Mouse (Mus musculus): ENCODE measurements around the gene Pla2g4a. TPM values are rescaled to one million over a fixed set of nuclear protein-coding genes. Genes with fewer than 3 reads are reported as not detected.

The Pla2g4a gene
- polyA plus RNA-seq, 1 experiment from 2014 or later, result 3.1 TPM

DNA sequence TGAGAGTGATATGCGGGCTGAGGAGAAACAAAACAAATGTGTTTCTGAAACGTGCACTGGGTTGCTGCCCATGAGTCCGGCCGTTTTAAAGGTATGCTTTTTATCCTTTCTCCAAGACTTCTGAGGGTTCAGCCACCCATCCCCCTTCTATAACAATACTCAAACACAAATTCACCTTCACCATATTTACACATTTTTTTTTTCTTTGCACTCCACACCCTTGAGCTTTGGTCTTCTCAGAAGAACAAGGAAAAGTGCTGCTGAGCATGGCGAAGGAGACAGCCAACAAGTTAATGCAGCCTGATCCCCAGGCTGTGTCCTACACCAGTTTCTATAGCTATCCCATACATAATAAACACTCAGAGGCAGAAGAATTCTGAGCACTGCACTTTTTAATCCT is 39.8 kb downstream of the Pla2g4a start:
- H3K4me2 ChIP-seq (replicated peaks), result no peak overlapping the region
- no peak overlapping the region for H3K4me3 ChIP-seq
- WGBS, result 90% methylated on average over 5 of the region's 5 CpGs
- H3K4me1 ChIP-seq, result no peaks in the 10 kb centered on the region
- H3K27me3 ChIP-seq (replicated peaks), result no peaks in the 10 kb centered on the region
- no peaks in the 10 kb centered on the region for H3K9me3 ChIP-seq
- no peak for ATAC-seq (ENCODE audit: low FRiP score, low read depth)
- no peak overlapping the region for H3K9ac ChIP-seq
- no peaks in the 10 kb centered on the region for H3K36me3 ChIP-seq
- H3K27ac ChIP-seq, result no peak overlapping the region

DNA sequence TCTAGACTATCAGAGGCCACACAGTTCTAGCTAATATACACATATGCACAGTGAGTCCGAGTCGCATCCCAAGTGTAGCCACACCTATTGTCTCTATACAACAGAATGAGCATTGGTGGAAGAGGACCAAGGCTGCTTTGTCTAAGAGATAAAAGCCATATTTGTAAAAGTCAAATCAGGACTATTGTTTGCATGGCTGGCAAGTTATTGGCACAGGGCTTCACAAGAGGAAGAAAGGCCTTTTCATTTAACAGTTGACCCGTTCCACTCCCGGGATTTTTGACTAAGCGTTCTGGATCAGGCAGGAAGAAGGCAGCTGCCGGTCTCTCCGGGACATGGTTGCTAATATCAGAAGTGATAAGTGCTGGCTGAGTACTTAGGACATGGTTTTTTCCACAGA is 41.8 kb downstream of the Pla2g4a start:
- no peak overlapping the region for H3K9ac ChIP-seq
- ATAC-seq (ENCODE audit: low FRiP score, low read depth), result no peak
- no peak overlapping the region for H3K4me2 ChIP-seq (replicated peaks)
- 81% methylated on average over 7 of the region's 7 CpGs for WGBS
- H3K4me1 ChIP-seq, result no peaks in the 10 kb centered on the region
- H3K36me3 ChIP-seq, result no peaks in the 10 kb centered on the region
- no peaks in the 10 kb centered on the region for H3K9me3 ChIP-seq
- no peaks in the 10 kb centered on the region for H3K27me3 ChIP-seq (replicated peaks)
- H3K27ac ChIP-seq, result no peak overlapping the region
- no peak overlapping the region for H3K4me3 ChIP-seq

DNA sequence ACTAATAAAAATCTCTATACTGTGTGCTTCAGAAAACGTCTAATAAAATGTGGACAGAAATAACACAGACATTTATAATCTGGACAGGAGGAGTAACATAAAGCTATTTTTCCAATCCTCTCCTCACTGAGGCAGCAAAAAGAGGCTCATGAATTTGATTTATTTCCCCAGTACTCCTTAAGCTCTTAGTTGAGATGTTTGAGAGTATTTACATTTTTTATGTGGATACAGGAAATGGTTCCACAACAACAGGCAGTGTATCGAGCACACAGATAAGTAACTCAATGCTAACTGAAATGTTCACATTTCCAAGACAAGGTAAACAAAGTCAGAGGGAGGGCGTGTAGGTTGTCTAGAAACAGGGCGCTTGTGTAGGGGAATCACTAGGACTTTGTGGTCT is 48.1 kb downstream of the Pla2g4a start:
- H3K4me3 ChIP-seq, result no peak overlapping the region
- no peak overlapping the region for H3K4me2 ChIP-seq (replicated peaks)
- H3K9ac ChIP-seq, result no peak overlapping the region
- no peaks in the 10 kb centered on the region for H3K4me1 ChIP-seq
- H3K27ac ChIP-seq, result no peak overlapping the region
- H3K27me3 ChIP-seq (replicated peaks), result no peaks in the 10 kb centered on the region
- WGBS, result 79% methylated on average over 4 of the region's 4 CpGs
- H3K36me3 ChIP-seq, result no peaks in the 10 kb centered on the region
- no peak for ATAC-seq (ENCODE audit: low FRiP score, low read depth)
- H3K9me3 ChIP-seq, result no peaks in the 10 kb centered on the region

DNA sequence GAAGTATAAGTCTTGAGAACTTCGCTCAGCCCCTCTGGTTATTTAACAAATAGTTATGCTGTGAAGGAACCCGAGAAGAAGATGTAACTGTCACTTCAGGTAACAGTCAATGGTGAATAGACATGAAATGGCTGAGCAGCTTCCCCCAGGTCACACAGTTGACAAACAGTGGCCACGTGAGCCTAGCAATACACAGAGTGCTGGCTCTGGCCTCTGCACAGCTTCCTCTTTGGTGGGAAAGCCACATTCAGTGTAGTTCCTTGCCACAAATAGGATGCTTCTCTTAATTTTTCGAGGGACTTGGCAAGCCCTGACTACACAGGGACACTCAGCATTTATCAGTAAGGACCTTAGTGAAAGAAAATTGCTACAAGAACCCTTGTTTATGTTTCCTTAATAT is 50.0 kb downstream of the Pla2g4a start:
- H3K27ac ChIP-seq, result no peak overlapping the region
- H3K4me1 ChIP-seq, result no peaks in the 10 kb centered on the region
- 84% methylated on average over 4 of the region's 4 CpGs for WGBS
- ATAC-seq (ENCODE audit: low FRiP score, low read depth), result no peak
- H3K9ac ChIP-seq, result no peak overlapping the region
- H3K36me3 ChIP-seq, result no peaks in the 10 kb centered on the region
- no peaks in the 10 kb centered on the region for H3K27me3 ChIP-seq (replicated peaks)
- no peak overlapping the region for H3K4me3 ChIP-seq
- H3K9me3 ChIP-seq, result no peaks in the 10 kb centered on the region
- no peak overlapping the region for H3K4me2 ChIP-seq (replicated peaks)

DNA sequence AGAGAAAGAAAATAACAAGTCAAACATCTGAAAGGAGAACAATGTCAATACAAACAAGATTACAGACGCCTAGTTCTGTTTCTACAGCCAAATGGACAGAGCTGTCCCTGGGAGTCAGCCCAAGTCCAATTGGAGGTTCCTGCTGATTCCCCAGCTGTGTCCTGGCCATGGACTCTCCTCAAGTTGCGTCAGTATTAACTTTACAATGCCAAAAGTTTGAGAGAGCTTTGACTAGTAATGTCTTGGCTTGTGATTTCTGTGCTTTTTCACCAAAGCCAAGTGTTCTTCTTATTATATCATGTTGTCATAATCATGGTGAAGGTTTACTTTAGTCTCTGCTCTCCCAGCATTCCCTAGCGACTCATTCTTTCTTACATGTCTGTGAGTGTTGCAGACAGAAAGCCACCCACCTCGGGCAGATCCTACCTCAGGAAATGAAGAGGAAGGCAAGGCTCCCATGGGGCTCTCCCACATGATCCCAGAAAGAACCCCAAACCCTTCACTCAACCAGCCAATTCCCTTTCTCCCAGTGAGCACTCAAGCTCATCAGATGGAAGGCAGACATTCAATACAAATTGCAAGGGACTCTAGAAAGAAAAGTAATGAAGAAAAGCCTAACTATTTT is 63.0 kb downstream of the Pla2g4a start:
- ATAC-seq (ENCODE audit: low FRiP score, low read depth), result no peak
- no peaks in the 10 kb centered on the region for H3K4me1 ChIP-seq
- no peak overlapping the region for H3K4me3 ChIP-seq
- no peaks in the 10 kb centered on the region for H3K27me3 ChIP-seq (replicated peaks)
- no peaks in the 10 kb centered on the region for H3K9me3 ChIP-seq
- H3K36me3 ChIP-seq, result no peaks in the 10 kb centered on the region
- H3K4me2 ChIP-seq (replicated peaks), result no peak overlapping the region
- no peak overlapping the region for H3K27ac ChIP-seq
- 73% methylated on average over 4 of the region's 4 CpGs for WGBS
- H3K9ac ChIP-seq, result no peak overlapping the region

DNA sequence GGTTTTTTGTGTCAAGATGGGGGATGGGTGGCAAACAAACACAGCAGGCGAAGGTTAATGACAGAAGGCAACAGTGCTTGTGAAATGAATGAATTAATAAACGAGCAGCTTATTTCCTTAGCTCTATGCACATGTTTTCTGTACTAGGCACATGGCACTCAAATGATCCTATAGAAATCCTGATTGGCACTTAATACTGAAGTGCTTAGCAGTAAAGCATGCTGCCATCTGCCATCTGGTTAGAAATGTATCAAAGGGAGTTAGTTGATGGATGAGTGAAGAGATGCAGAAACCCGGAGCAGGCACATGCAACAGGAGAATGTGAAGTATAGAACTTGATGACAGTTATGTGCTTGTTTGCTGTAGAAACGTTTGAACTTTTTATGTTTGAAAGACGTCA is 64.5 kb downstream of the Pla2g4a start:
- Histone ChIP-seq H3K9ac (no peak overlapping the region), H3K27me3 (replicated peaks) (no peaks in the 10 kb centered on the region), H3K27ac (no peak overlapping the region), H3K4me1 (no peaks in the 10 kb centered on the region), H3K4me3 (no peak overlapping the region), H3K4me2 (replicated peaks) (no peak overlapping the region), H3K36me3 (no peaks in the 10 kb centered on the region), H3K9me3 (no peaks in the 10 kb centered on the region)
- no peak for ATAC-seq (ENCODE audit: low FRiP score, low read depth)
- 63% methylated on average over 5 of the region's 5 CpGs for WGBS

DNA sequence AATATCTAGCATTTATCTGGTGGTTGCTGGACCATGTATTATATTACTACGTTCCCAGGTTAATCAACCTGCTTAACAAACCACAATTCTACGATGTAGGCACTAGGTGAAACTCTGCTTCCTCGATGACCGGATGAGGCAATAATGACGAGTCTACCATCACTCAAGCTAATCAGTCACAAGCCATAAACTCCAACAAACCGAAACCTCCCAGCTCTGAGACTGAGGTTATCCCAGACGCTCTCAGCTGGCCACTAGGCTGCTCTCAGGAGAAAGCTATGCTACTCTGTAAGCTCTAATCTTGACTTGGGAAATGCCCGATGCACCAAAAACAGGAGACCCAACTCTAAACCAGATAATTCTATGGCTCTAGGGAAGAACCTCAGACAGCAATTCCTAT is 66.2 kb downstream of the Pla2g4a start:
- no peak overlapping the region for H3K4me3 ChIP-seq
- 77% methylated on average over 8 of the region's 8 CpGs for WGBS

DNA sequence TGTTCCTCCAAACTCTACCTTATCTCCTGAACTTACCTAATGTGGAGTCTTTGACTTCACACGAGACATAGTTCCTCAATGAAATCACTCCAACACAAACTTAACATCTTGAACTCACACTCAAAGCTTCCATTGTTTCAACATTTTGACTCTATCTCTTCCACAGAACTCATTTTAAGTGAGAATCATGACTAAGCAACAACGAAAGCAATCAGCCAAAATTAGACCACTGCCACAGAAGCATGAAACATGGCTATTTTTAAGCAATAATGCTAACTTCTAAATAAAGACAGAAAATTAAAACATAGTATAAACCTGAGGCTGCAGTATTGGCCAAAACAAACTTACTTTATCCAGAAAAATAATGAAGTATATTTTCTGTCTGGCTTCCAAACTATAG is 67.2 kb downstream of the Pla2g4a start:
- Histone ChIP-seq H3K27ac (no peak overlapping the region), H3K4me1 (no peaks in the 10 kb centered on the region), H3K9ac (no peak overlapping the region), H3K9me3 (no peaks in the 10 kb centered on the region), H3K27me3 (replicated peaks) (no peaks in the 10 kb centered on the region), H3K4me3 (no peak overlapping the region), H3K4me2 (replicated peaks) (no peak overlapping the region), H3K36me3 (no peaks in the 10 kb centered on the region)
- no peak for ATAC-seq (ENCODE audit: low FRiP score, low read depth)
- 78% methylated on average over 2 of the region's 2 CpGs for WGBS

More for the DNA sequence above, 66.2 kb downstream of the Pla2g4a start:
- no peak for ATAC-seq (ENCODE audit: low FRiP score, low read depth)
- Histone ChIP-seq H3K27me3 (replicated peaks) (no peaks in the 10 kb centered on the region), H3K9me3 (no peaks in the 10 kb centered on the region), H3K4me1 (no peaks in the 10 kb centered on the region), H3K27ac (no peak overlapping the region), H3K4me2 (replicated peaks) (no peak overlapping the region), H3K36me3 (no peaks in the 10 kb centered on the region), H3K9ac (no peak overlapping the region)

DNA sequence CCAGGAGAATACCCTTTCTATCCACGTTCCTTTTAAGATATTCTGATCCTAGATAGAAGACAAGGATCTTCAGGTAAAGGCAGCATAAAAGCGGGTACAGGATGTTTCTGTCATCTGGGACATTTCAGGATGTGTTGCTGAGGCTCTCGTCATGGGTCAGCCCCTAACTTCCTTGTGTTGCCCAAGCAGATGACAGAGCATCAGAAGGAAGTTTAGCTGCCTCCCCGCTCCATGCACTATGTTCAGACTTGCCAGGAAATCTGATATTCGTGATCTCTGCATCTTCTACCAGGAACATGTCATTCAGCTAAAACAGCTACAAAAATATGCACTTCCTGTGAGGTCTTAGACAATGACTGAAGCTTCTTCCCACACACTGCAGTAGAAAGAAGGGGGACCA is 70.0 kb downstream of the Pla2g4a start:
- no peaks in the 10 kb centered on the region for H3K9me3 ChIP-seq
- no peaks in the 10 kb centered on the region for H3K27me3 ChIP-seq (replicated peaks)
- H3K4me2 ChIP-seq (replicated peaks), result no peak overlapping the region
- H3K9ac ChIP-seq, result no peak overlapping the region
- no peak overlapping the region for H3K4me3 ChIP-seq
- ATAC-seq (ENCODE audit: low FRiP score, low read depth), result no peak
- 83% methylated on average over 5 of the region's 5 CpGs for WGBS
- no peaks in the 10 kb centered on the region for H3K36me3 ChIP-seq
- no peaks in the 10 kb centered on the region for H3K4me1 ChIP-seq
- no peak overlapping the region for H3K27ac ChIP-seq

DNA sequence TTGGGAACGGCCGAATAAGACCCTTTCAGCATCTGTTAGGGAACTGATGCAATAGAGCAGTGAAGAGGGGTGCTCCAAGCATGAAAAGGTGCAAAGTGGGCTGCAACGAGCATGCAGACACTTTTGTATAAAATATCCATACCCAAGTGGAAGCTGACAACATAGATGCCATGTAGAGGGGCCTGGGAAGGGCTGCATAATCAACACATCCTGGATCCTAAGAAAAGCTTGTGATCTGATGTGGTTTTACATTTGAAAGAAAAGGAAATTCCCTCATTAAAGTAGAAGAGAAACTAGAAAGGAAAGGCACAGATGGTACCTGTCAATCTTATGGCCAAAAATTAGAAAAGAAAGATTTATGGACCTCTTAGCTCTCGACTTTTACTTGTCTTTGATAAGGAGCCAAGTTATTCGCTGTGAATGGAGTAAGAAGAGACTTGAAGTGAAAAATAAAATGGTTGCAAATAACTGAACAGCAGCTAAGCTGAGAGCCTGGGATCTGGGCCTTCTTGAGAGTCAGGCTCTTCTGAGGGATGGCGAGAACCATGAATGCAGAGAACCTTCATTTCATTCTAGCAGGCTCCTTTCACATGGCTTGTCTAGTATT is 78.6 kb downstream of the Pla2g4a start:
- WGBS, result 78% methylated on average over 6 of the region's 6 CpGs
- no peak overlapping the region for H3K4me2 ChIP-seq (replicated peaks)
- H3K9ac ChIP-seq, result no peak overlapping the region
- no peaks in the 10 kb centered on the region for H3K9me3 ChIP-seq
- no peaks in the 10 kb centered on the region for H3K4me1 ChIP-seq
- no peaks in the 10 kb centered on the region for H3K27me3 ChIP-seq (replicated peaks)
- no peak overlapping the region for H3K4me3 ChIP-seq
- H3K36me3 ChIP-seq, result no peaks in the 10 kb centered on the region
- no peak overlapping the region for H3K27ac ChIP-seq
- no peak for ATAC-seq (ENCODE audit: low FRiP score, low read depth)

DNA sequence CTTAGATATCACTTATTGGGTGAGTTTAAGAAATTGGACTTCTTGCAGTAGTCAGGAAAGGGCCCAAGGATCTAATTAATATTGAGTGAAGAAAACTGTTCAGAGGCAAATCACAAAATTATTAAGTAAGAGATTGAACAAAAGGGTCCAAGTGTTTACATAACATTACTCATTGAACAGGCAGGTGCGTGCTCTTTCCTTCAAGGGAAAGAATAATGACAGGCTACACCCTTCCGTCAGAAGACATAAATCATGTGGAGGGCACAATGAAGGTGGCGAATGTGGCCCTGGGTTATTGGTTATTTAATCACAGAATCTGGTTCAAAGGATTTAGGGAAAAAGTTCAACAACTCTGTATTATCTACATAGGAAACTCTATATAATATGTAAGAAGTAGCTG is 82.9 kb downstream of the Pla2g4a start:
- 83% methylated on average over 3 of the region's 3 CpGs for WGBS
- ATAC-seq (ENCODE audit: low FRiP score, low read depth), result no peak

DNA sequence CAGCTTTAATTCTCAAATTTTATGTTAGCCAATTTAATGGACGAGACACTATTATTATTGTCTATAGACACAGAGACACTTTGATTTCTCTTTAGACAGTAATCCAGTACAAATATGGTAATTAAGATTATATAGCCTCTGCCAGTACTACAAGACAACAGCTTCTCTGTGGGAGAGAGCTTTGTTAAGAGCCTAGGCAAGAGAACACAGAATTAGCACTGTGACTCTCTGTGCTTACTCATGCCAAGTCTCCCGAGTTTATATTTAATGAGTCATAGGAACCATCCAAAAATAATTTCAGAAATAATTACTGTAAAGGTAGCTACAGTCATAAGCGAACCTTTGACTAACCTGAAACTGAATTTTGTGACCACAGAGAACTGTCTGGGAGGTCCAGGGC is 84.6 kb downstream of the Pla2g4a start:
- H3K27ac ChIP-seq, result no peak overlapping the region
- ATAC-seq (ENCODE audit: low FRiP score, low read depth), result no peak
- H3K4me1 ChIP-seq, result no peaks in the 10 kb centered on the region
- no peaks in the 10 kb centered on the region for H3K27me3 ChIP-seq (replicated peaks)
- WGBS, result 85% methylated on average over 3 of the region's 3 CpGs
- no peaks in the 10 kb centered on the region for H3K9me3 ChIP-seq
- H3K4me2 ChIP-seq (replicated peaks), result no peak overlapping the region
- H3K9ac ChIP-seq, result no peak overlapping the region
- H3K4me3 ChIP-seq, result no peak overlapping the region
- no peaks in the 10 kb centered on the region for H3K36me3 ChIP-seq

More for the DNA sequence above, 82.9 kb downstream of the Pla2g4a start:
- Histone ChIP-seq H3K27me3 (replicated peaks) (no peaks in the 10 kb centered on the region), H3K9me3 (no peaks in the 10 kb centered on the region), H3K4me3 (no peak overlapping the region), H3K4me2 (replicated peaks) (no peak overlapping the region), H3K9ac (no peak overlapping the region), H3K4me1 (no peaks in the 10 kb centered on the region), H3K36me3 (no peaks in the 10 kb centered on the region), H3K27ac (no peak overlapping the region)

DNA sequence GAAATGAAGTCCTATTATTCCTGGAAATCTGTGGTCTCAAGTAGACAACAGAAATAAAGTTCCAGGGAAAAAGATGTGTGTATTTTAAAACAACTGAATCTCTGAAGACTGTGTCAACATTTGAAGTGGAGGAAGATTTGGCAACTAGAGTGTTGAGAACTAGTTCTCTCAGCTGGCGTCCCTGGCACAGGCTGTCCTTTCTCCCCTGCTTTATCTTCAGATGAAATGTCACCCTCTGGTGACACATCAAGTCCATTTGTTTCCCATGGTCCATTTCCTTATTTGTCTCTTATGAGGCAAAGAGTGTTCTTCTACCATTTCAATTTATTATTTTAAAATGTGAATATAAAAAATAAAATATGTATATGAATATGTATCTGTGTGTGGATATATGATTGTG is 89.5 kb downstream of the Pla2g4a start:
- Histone ChIP-seq H3K36me3 (no peaks in the 10 kb centered on the region), H3K27ac (no peak overlapping the region), H3K27me3 (replicated peaks) (no peaks in the 10 kb centered on the region), H3K4me3 (no peak overlapping the region), H3K4me2 (replicated peaks) (no peak overlapping the region), H3K4me1 (no peaks in the 10 kb centered on the region), H3K9ac (no peak overlapping the region), H3K9me3 (no peaks in the 10 kb centered on the region)
- WGBS, result 85% methylated on average over 1 of the region's 1 CpGs
- ATAC-seq (ENCODE audit: low FRiP score, low read depth), result no peak
